Mouse (Mus musculus): ENCODE measurements around the gene Lamc2.
"Not testable (repeated sequence)": the region's sequence is repeated elsewhere in the genome, so short reads cannot be mapped to it uniquely, and the experiment has no call there.

The Lamc2 gene

DNA sequence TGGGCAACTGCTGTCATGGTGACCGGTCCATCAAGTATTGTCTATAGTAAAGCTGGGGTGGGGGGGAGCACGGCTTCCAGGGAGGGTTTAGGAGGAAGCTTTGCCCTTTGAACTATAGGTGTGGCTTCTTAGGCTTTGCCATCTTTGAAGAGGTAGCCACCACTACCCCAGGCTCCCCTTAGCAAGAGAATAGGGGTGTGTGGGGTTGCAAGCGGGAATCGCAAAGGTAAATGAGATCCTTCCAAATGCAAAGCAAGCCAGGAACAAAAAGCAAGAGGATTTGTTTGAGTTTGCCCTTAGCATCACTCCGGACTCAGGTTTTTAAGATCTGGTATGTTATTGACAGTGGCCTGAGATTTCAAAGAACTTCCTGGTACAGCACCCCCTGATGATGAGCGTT lies 90.9 kb downstream of the Lamc2 start:
- DNase-seq (ENCODE audit: low read depth, low spot score), result no peak

DNA sequence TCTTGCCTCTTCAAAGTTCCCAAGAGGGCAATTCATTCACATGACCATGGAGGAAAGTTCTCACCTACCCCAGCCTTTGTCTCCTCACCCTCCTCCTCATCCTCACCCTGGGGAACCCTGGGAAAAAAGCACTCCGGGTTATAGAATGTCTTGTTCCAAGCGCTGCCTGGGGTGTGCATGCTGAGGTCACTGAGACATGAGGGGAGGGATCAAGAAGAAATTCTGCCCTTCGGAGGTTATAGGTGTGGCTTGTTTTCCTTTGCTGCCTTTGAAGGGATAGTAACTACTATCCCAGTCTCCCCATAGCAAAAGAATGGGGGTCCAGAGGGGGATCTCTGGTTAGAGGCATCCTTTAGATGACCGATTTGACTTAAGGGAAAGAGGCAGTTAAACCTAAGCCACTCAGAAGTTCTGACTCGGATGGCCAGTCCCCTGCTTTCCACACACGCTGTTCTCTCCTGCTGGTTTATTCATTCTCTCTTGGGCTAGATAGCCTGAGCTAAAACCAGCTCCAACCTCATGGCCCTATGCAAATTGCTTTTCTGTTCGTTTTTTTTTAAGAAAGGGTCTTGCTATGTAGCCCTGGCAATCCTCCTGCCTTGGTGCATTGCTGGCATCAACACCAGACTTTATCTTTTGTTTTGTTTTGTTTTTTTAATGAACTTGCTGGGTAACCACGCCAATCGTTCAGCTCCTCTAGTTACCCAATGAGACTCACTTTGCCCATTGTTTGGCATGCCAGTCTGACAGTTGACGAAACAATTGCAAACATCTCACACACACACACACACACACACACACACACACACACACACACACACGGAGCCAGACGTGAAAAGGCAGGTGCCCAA lies 91.8 kb downstream of the Lamc2 start:
- no peak for DNase-seq (ENCODE audit: low read depth, low spot score)

DNA sequence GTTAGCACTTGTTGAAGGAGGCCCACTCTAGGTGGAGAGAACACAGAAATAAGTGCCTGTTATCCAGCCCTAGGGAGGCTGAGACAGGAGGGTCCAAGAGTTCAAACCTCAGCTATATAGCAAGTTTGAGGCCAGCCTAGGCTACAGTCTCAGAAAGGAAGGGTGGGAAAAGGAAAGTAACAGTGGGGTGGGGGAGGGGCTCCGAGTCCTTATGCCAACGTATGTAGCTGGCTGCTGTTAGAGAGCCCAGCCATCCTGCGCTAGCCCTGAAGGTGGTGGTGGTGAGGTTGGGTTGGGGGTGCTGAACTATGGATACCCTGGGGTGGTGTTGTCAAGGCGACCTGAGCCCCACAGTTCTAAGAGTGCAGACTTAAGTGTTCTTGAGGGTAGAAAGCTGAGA lies 92.7 kb downstream of the Lamc2 start:
- no peak for DNase-seq (ENCODE audit: low read depth, low spot score)

DNA sequence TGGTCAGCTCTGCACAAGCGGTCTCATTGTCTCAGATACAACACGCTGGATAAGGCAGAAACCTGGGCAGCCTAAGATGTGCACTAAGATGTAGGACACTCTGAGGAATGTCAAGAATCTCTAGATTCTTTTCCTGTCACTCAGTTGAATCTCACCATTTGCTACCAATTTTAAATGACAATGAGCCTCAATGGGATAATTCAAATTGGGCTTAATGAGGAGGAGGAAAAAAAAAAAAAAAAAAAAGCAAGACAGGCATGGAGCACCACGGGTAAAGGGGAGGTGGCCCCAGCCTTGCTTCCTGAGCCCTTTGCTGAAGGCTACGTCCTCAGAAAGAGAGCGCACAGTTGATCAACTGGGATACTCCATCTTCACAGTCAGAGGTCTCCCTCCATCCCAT lies 93.1 kb downstream of the Lamc2 start:
- no peak for DNase-seq (ENCODE audit: low read depth, low spot score)

DNA sequence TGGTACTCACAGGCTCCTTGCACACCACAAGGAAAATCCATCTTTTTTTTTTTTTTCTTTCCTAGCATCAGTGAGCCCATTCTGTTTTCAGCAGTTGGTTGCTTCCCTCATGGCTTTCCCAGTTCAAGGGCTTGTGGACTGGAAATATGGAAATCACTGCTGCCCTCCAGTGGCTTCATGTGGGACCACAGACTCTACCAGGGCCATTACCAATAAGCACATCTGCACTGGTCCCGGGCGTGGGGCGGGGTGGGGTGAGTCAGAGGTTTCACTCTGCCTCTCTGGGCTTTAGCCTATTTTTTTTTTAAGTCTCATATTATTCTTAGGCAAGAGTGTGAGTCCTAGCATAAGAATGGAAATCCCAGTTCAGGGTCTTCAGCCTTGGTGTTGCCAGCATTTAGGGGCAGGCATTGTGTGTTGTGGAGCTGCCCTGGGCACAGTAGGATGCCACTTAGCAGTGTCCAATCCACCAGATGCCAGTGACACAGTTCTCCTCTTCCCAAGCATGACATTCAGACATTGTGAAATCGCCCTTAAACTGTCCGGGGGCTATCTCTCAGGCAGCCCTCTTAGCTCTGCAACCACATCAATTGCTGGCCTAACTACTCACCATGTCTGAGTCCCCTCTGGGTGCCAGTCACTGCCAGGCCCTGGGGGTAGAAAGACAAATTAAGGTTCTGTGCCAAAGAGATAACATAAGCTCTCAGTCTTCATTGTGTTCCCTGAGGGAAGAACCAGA lies 93.8 kb downstream of the Lamc2 start:
- peak; percentile 59 for DNase-seq (ENCODE audit: low read depth, low spot score)

DNA sequence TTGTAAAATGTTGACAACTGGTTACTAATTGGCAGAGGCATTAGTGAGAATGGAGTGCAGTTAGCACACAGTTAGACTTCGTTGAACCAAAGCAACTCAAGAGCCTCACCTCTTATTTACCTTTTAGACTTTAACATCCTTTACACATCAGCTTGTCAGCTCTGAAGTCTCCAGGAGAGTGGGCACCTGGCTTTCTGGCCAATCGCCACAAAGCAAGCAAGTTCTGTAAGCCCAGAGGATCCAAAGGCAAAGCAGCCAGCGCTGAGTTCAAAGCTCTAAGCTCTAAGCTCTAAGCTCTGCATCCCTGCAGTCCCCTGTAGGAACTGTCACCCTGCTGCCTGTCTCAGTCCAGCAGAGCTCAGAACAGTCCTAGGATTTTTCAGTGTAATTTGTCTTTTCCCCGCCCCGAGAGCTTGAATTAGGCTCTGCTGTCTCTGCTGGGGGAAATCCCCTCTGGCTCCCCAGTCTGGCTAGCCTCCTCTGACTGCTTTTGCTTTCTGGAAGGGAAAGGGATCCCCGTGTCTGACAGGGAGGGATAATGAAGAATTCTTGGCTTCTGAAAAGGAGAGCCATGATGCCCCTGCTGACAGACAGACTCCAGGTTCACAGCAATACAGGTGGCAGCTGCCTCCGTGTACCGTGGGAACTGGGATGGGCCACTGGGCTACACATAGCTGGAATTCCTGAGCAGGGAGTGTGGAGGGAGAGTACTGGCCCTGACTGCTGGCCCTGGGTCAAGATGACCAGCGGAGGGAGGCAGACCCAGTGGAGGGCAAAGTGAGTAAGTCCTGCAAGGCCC lies 94.6 kb downstream of the Lamc2 start:
- DNase-seq (ENCODE audit: low read depth, low spot score), result no peak

DNA sequence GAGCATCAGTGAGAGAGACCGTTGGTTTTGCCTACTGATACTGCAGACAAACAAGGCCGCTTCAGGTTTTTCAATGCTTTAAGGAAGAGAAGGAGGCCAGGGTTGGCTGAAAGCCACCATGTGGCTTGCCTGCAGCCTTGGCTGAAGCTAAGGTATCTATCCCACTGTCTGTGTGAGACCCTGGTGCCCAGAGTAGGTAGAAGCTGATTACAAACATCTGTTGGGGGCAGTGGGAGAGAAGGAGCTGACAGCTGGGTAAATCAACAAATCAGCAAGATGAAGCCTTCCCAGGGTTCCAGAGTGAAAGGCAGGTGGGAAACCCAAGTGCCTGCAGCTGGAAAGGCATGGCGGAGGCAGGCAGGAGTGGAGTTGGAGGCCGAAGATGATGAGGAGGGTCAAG lies 95.4 kb downstream of the Lamc2 start:
- no peak for DNase-seq (ENCODE audit: low read depth, low spot score)

DNA sequence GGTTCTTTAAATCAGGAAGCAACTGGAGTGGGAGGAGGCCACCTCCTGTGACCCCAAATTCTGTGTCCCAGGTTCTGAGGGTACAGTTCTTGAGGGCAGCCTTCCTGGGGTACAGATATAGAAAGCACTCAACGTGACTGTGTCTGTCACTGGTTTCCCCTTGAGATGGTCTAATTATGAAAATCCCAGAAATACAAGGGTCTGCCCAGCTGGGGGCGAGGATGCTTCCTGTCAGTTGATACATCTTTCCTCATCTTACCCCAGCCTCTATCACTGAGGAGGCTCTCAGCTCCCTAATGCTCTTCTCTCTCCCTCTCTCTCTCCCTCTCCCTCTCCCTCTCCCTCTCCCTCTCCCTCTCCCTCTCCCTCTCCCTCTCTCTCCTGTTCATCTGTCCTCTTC lies 96.2 kb downstream of the Lamc2 start:
- DNase-seq (ENCODE audit: low read depth, low spot score), result no peak

DNA sequence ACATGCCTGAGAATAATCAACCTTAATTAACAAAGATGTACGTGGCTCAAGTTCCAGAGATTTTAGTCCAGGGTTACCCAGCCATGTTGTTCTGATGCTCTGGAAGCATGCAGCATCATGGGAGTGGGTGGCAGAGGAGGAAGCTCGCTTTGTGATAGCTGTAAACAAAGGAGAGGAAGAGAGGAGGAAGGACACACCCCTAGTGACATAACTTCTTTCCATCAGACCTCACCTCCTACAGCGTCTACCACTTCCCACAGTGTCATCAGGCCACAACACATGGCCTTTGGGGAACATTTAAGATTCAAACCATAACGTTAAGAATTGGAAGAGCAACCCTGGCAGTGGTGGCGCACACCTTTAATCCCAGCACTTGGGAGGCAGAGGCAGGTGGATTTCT lies 98.5 kb downstream of the Lamc2 start:
- DNase-seq (ENCODE audit: low read depth, low spot score), result no peak

DNA sequence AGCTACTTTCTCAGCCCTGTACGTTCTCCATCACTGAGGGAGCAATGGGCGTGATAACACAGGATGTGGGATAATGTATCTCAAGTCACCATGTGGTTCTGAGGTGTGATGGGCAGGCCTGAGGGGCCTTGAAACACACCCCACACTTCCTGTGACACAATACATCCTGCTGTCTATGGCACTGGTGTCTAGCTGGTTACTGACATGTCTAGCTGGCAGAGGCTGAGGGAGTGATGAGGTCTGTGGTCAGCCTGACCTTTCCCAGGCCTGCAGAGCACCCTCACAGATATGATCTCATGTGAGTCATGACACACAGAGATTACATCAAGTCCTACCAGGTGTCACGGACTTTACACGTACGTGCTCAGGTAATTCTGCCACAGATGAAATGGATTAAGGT lies 101.0 kb downstream of the Lamc2 start:
- no peak for DNase-seq (ENCODE audit: low read depth, low spot score)

DNA sequence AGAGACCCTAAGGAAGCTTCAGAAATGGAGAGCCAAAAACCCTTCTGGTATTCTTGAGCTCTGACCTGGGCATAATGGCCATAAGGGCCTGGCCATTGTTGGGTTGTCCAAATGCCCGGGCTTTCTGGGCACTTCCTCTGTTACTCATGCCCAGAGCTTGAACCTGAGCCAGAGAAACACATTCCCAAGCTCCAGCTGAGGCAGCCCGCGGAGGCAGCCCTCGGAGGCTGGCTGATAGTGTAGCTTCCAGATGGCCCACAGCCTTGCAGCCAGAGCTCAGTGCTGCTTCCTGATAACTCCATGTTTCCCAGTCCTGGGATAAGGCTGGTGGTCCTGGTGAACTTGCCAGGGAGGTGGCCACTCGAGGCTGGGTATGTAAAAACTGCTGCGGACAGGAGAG lies 102.1 kb downstream of the Lamc2 start:
- no peak for DNase-seq (ENCODE audit: low read depth, low spot score)

DNA sequence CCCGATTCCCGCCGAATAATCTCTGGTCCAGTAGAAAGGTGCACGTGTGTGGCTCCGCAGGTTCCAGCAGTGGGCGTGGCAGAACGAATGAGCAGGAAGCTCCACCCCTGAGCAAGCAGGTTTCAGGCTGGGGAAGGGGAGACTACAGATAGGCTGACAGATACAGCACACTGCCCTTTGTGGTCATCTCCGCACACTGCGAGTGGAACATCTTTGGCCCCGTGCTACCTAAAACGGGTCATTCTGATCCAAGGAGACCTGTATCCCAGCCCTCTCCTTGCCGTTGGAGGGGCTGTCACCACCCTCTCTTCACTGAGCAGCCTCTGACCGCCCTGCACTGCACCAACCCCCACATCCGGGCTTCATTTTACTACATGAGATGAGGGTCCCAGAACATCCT lies 103.0 kb downstream of the Lamc2 start:
- not testable (repeated sequence) for DNase-seq (ENCODE audit: low read depth, low spot score)

DNA sequence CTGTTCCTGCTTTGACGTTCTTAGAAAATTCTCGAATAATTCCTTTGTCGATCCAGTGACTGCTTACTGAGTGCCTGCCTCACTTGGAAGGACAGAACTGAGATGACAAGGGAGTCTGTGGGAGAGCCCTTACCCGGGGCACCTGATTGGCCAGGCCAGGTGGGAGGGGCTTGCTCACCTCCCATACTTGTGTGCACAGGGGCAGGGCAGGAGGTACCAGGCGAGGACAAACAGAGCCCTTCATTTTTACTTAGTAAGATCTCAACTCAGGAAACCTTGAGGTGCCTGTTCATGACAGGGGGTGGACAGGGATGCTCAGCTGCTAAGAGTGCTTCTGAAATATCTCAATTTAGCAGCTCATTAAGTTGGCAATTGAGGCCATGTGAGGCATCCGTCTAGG lies 110.3 kb downstream of the Lamc2 start:
- no peak for DNase-seq (ENCODE audit: low read depth, low spot score)

DNA sequence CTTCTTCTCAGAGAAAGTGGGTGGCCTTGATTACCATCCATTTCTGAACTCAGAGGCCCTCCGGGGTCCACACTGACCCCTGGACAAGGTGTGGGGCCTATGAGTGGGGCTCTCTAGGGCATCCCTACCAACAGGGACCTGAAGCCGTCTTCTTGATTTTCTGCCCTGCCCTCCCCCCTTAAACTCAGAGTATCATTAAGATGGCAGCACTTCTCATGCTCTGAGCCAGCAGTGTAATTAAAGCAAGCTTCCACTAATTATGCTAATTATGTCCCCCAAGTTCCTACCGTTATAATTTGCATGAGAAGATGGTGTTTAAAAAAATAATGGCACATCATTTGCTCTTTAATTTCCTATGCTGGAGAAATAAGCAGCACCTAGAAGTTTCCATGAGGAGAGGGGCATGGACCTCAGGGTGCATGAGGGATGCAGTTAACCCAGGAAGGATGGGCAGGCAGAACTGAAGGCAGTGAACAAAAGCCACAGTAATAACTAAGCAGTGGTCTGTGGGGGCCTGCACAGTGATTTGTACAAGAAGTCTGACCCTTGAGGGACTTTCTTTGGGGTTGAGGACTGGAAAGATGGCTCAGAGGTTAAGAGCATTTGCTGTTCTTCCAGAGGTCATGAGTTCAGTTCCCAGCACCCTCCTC lies 111.0 kb downstream of the Lamc2 start:
- DNase-seq (ENCODE audit: low read depth, low spot score), result no peak

DNA sequence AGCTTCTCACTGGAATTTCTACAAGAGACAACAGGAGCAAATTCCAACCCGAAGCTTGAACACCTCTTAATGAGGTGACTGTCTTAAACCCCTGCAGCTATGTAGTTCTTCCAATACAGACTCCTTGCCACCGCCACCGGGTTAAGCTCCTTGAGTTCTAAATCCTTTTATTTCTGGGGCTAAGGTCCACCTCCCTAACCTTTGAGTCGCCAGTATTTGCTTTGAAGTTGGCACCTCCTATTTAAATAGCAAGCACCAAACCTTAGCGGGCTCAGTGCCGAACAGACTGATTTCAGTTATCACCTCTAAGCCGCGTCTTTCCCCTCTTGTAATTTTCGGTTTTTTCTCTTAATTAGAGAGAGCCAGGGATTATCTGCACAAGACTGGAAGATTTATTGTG lies 112.8 kb downstream of the Lamc2 start:
- DNase-seq (ENCODE audit: low read depth, low spot score), result no peak
